Mouse (Mus musculus): Measurements from ENCODE around the gene Tyw1.

Tyw1 gene

GRCm38 (mm10) chr5:130386418-130386817 lies 131.0 kb downstream of the Tyw1 start:
- no peak for DNase-seq (ENCODE audit: low read depth, low spot score)
